In the genomic region with DNA sequence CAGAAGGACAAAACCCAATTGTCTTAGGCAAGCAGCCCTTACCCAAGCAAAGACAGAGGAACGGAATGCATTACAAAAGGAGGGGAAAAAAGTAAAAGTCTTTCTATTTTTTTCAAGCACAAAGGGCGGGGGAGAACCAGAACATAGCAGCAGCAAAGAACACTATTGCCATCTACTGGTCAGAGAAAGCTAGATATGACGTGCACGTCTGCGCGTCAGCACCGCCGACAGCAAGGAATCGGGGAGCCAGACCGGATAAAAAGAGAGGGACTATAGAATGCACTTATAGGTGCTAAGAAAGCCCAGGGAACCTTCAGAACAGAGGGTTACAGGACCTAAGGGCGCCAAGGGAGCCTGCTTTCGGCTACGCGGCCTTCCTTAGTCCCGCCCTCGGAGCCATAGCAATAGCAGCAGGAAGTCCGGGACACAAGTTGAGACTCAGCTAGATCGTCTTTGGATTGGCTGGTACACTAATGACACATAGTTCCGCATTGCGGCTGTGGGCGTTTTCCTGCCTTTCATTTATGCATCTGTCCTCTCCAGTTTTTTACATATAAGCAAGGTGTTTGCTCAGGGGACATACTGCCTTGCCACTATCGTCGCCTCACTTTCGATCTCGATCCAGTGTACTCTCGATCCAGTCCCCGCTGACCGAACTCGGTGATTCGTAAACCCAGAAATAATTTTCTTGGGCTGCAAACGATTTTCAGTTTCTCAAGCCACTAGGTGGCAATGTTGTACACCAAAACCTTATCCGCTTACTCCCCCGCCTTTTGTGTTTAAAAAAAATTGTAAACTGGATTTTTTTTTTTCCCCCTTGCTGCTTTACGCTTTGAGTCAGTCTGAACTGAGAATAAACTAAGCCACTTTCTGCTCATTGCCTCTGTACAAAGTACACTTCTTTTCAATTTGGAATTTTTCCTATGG, we compare ENCODE assay signal across 8 mouse cellular contexts. TPM values are rescaled to one million over a fixed set of nuclear protein-coding genes. Genes with fewer than 3 reads are reported as not detected.
DNase-seq lines count a peak whose midpoint lies in the region; ATAC-seq and TF ChIP-seq lines count a peak whose summit lies in the region.

No protein-coding gene starts in this region.

- in situ Hi-C loops in Patski (cut with MboI; ENCODE audit: low pct_unique_long_range_greater_than_20kb): no loop called here

- WGBS in hindbrain, embryonic 15.5 days: under 1% methylated on average over 34 of the region's 34 CpGs

- POLR2A ChIA-PET in Patski (lab: Charles Lee): interaction anchor here (0.6 kb wide), 1 partner anchor 1325 kb away, joined by 4 read pairs; no protein-coding TSS in a partner anchor

- TF ChIP-seq CTCF in Patski (IDR thresholded peaks at IDR 0.05): peak; percentile 81

- H3K9ac ChIP-seq in hindbrain, embryonic 15.5 days: peak overlapping the region; percentile 62

- H3K4me1 ChIP-seq in hindbrain, embryonic 15.5 days (replicated peaks): no peaks in the 10 kb centered on the region

- peak overlapping the region; percentile 54 for H3K4me3 ChIP-seq in hindbrain, embryonic 15.5 days

- H3K36me3 ChIP-seq in hindbrain, embryonic 15.5 days: no peaks in the 10 kb centered on the region

- peak; percentile 99 for ATAC-seq in Patski
- peak; percentile 98 for ATAC-seq in hindbrain, embryonic 15.5 days (ENCODE audit: low FRiP score, low read depth)

- H3K27me3 ChIP-seq in Patski: no peaks in the 10 kb centered on the region
- no peaks in the 10 kb centered on the region for H3K27me3 ChIP-seq in hindbrain, embryonic 15.5 days

- CTCF ChIA-PET in Patski (lab: Charles Lee): no interaction called here

- H3K9me3 ChIP-seq in hindbrain, embryonic 15.5 days: no peaks in the 10 kb centered on the region

- peak overlapping the region; percentile 98 for H3K27ac ChIP-seq in hindbrain, embryonic 15.5 days (replicated peaks)

- DNase-seq in Patski (ENCODE audit: low read depth, low spot score): peak; percentile 83
- peak; percentile 84 to 88 for DNase-seq in cerebellum, postnatal 14 days
- DNase-seq in frontal cortex, postnatal 25 days (ENCODE audit: low spot score in 2 of 2): peak; percentile 57 to 91
- peak; percentile 86 for DNase-seq in left cerebral cortex, adult 11 months (ENCODE audit: low spot score)
- DNase-seq in lung, postnatal 4 days: peak; percentile 87 to 88
- peak; percentile 82 for DNase-seq in retina, postnatal 7 days (ENCODE audit: low read depth, low spot score)
- DNase-seq in urinary bladder, adult 2 months (ENCODE audit: low spot score): peak; percentile 74

- H3K4me2 ChIP-seq in hindbrain, embryonic 15.5 days: peak overlapping the region; percentile 42

RNA-seq across cellular contexts. Expression of a gene that starts 19.2 kb away (rescaled TPM):
- 37.9 TPM for polyA plus RNA-seq in Patski (2021)
- 68.8 and 76.7 TPM in 2 replicates for polyA plus RNA-seq in hindbrain, embryonic 15.5 days (2015; fragmentation: Nextera tagmentation; extraction: Ambion mirVana)
- 28.3 and 29.7 TPM in 2 replicates for polyA plus RNA-seq in urinary bladder, adult 2 months (2012; rRNA removed)

Comparison
In these comparisons a context has a peak if more than half of its experiments do, and no peak if none do; other contexts are left out.
1. Peak in every context shown above with its lines: DNase-seq, ATAC-seq, H3K4me3 ChIP-seq and H3K27ac ChIP-seq.